Mouse (Mus musculus) spleen, postnatal 10 days (tissue): Measurements from ENCODE around the gene Stra6l.
A peak's percentile ranks its signal among the peaks of the same experiment; 100 is the strongest.

ENCODE experiments used
- DNase-seq, 2 experiments: peaks; one replicate each; pipeline ENCODE4 v3.0.0; 2021 to 2022; ENCODE audit warnings: low spot score in 2 of 2

The Stra6l gene

GRCm38 (mm10) chr4:45844355-45844754, 4.1 kb upstream of the Stra6l start:
- peak; percentile 14 to 59 for DNase-seq

- no peak for DNase-seq
Observed at GRCm38 (mm10) chr4:45846263-45846662, 2.2 kb upstream of the Stra6l start.

DNA sequence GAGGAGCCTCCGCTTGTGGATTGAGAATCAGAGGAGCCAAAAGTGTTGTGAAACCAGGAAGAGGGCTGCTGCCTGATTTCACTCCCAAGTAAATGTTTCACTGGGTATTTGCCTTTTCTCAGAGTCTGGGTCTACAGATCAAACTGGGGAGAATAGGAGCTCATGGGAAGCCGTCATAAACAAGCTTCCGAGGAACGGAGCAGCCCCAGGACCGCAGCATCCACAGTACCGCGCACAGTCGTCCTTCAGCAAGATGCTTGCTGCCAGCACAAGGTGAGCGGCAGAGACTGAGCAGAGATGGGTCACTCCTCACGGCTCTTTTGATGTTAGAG, 327 bp downstream of the Stra6l start:
- DNase-seq = no peak

DNA sequence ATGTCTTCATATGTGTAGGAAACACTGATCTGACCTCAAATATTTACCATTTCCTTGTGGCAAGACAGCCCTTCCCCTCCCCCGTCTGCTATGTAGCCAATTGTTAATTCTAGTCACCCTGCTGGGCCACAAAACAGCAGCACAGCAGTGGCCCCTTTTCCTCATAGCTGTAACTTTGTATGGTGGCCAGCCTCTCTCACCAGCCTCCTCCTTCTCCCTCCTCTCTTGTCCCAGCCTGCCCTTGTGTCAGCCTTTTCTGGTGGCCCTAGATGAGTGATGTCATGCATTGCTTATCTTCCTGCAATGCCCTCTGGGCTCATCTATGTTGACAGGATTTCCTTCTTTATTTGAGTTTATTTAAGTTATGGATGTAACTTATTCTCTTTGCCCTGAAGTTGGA, 955 bp downstream of the Stra6l start:
- no peak for DNase-seq

DNA sequence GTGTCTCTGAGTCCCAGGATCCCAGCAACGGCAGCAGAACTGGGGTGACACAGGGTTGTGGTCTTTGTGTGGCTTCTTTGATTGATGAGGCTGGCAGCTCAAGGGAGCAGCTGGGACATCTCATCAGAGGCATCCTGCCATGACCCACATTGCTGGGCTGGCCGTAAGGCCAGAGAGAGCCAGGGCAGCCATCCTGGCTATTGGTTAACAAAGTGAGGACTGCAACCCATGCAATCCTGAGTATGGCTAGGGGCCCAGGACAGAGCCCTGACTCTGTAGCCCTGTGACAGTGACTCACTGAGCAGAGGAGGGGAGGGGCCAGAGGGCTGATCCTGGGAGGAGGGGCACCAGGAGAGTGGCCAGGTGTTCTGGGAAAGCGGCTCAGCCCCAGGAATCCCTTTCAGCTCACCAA, 3.2 kb downstream of the Stra6l start:
- no peak for DNase-seq

- DNase-seq = no peak
Observed at GRCm38 (mm10) chr4:45853496-45854246, 5.2 kb downstream of the Stra6l start.

DNA sequence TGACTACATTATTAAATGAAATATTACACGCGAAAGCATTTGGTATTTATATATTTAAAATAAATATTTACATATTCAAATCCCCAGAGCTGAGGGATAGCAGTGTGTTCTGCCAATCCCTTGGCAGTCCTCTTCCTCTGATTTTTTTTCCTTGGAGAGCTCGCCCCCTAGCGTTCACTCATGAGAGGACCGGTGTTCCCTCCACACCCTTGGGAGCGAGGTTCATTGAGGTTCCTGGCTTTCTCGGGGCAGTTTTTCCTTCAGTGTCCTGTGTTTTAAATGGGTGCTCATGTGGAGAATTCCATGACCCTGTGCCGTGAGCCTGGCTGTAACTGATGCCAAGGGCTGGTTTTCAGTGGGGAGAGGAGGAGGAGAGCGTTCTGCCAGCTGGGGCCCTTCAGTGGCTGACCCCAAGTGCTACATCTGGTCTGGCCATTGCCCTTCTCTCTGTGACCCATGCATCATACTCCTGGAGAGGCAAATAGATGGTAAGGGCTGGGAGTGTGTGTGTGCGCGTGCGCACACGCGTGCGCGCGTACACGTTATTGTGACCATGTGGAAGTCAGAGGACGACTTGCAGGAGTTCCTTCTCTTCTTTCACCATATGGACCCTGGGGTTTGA, 7.5 kb downstream of the Stra6l start:
- DNase-seq = peak; percentile 30 to 71

DNA sequence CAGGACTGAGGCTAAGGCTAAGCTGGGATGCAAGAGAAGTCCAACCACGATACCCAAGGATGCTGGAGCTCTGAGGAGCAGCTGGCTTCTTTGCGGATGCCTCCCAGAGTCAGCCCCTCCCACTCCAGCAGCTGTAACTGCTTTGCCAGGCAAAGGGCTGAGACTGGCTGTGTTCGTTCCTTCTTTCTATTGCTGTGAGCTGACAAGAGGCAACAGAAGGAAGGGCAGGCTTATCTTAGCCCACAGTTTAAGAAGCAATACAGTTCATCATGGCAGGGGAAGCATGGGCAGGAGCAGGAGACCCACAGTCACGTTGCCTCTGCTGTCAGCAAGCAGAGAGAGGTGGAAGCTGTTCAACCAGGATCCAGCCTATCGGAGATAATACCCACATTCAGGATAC, 12.7 kb downstream of the Stra6l start:
- no peak for DNase-seq

DNA sequence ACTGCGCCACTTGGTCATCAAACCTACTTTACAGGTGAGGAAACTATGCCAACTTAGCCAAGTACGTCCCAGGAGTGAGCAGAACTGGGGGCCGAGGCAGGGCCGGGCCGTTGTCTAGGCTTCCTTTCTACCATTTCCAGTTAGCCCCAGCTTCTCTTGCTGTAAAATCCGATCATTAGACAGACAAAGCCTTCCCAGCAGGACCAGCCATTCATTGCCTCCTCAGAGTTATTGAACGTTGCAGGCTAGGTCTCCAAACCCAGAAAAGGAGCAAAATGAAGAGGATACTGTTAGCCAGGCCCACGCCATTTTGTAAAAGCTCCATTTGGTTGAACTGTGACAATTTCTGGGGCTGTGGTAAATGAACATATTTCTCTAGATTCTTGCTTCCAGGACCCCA, 19.0 kb downstream of the Stra6l start:
- no peak for DNase-seq

DNA sequence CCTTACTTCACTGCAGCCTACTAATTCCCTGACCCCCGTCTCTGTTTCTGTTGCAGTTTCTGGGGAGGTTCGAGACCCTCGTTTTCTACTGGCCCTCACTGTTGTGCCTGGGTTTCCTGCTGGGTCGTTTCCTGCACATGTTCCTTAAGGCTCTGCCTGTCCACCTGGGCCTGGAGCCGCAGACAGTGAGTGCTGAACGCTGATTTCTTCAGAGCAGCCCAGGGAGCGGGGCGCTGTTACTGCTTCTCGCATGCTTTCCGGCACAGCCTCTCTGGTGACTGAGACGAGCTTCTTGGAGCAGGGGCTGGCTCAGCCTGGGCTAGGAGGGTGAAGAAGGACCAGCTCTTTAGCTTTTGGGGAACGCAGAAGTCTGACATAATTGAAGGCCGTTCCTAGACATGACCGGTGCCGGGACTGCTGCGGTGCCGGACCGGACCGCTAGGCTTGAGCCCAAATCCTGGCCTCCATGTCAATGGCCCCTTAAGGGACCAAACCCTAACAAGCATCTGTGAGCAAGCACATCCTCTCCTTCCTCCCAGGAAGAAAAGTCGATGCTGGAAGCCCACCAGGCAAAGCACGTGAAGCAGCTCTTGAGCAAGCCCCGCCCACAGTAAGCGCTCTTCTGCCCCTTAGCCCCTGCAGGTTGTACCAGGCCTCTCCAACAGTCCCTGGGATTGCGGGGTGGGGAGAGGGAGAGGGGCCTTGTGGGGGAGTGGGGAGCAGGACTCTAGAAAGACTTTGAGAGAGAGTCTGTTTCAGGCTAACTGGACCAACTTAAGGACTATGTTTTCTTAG, 20.8 kb downstream of the Stra6l start:
- no peak for DNase-seq

DNA sequence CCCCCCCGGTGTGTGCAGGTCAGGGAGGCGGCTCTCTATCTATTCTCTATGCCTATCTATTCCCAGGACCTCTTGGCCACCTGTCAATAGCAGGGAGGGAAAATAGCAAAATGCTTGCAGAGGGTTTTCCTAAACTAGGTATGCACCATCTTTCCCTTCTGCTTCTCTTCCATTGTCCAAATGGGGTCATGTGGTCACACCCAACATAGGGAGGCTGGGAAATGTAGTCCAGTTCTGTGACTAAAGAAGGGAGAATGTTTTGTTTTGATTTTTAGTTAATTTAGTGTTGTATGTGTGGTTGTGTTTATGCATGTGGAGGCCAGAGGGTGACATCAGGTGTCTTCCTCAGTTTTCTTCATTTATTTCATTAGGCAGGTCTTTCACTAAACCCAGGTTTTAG, 23.7 kb downstream of the Stra6l start:
- DNase-seq = no peak

DNA sequence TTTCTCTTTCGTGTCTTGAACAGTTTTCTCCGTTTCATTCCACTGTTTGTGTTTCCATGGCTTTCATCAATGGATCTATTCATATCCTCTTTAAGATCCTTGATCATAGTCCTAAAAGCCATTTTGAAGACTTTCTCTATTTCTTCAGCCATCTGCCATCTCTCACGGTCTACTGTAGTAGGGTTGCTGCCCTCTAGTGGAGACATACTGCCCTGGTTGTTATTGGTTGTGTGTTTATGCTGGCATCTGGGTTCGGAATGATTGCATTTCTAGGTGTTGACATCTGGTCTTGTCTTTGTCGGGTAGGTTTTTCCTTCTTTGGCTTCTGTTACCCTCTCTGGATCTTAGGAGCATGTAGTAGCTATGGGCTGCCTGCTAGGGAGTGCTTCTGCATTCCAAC, 30.5 kb downstream of the Stra6l start:
- peak in 1 of 2 experiments; percentile 47 for DNase-seq

DNA sequence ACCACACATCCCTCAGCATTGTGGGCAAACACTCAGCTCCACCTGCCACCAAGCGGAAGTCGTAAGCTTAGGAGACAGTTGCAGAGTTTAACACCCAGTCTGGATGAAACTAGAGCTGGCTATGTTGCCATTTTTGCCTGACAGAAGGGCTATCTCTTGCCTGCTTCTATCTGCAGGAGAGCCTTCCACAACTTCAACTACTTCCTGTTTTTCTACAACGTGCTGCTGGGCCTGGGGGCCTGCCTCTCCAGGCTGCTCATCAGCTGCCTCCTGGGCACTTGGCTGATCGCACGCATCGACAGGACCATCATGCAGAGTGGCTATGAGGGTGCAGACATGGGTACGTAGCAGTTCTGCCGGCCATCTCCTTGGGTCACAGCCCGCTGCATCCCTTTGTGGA, 34.1 kb downstream of the Stra6l start:
- DNase-seq = peak in 1 of 2 experiments; percentile 20

GRCm38 (mm10) chr4:45883250-45883649, 34.8 kb downstream of the Stra6l start:
- peak in 1 of 2 experiments; percentile 24 for DNase-seq

GRCm38 (mm10) chr4:45889487-45889886, 41.0 kb downstream of the Stra6l start:
- no peak for DNase-seq

DNA sequence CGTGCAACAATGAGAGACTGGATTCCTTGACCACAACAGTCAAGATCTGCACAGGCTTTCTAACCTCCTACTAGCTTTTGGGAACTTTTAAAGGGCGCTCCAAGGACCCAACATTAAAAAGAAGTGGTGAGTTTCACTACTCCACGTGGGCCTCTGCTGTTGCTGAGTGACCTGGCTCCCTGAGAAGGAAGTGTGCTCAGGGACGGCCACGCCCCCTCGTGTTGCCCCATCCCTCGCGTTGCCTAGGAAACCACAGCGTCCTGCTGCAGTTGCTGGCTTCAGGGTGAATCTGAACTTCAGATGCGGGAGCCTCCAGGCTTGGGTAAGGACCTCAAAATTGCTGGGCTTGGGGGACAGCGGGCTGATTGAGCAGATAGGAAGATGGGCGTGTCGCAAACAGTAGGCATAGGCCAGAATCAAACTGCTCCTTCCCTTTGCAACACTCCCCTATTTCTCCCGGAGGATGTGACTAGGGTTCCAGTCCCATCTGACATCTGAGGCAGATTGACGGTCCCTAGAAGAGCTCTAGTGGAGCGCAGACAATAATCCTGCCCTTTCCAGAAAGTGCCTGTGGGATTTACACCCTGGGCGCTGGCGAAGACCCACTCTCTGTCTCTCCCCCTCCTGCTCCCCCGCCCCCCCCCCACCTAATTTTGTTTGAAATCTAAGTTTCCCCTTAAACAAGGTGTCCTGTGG, 41.8 kb downstream of the Stra6l start, which contains the start of gene Ccdc180:
Gene Ccdc180 (plus strand): TSS at position 238 of the 696 bp plus-strand sequence.
- DNase-seq = peak; percentile 30 to 81

DNA sequence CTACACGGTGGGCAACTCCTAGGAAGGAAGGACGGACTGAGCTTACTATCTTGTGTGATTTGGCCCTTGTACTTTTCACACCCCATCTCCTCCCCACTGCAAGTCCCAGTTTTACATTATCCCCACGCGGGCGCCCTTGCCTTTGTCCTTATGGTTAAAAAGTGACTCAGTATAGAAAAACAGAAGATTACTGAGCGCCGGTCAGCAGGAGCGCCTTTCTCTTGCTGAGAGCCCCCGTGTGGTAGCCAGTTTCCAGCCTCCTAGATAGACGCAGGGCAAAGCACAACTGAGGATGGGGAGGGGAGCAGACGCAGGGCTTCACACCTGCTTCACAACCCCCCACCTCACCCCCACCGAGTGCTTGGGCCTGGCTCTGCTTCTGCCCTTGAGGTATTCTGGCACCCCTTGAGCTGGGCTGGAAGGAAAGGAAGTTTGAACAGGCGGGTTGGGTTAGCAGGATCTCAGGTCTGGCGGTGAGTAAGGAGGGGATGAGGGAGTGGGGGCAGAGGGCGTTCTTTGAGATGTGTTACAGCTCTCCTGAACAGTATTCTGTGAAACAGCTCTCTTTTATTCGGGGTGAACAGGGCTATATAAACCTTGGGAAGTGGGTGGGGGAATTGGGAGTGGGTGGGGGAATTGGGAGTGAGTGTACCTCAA, 48.1 kb downstream of the Stra6l start:
- DNase-seq = no peak

GRCm38 (mm10) chr4:45898413-45898812, 49.9 kb downstream of the Stra6l start:
- DNase-seq = no peak

DNA sequence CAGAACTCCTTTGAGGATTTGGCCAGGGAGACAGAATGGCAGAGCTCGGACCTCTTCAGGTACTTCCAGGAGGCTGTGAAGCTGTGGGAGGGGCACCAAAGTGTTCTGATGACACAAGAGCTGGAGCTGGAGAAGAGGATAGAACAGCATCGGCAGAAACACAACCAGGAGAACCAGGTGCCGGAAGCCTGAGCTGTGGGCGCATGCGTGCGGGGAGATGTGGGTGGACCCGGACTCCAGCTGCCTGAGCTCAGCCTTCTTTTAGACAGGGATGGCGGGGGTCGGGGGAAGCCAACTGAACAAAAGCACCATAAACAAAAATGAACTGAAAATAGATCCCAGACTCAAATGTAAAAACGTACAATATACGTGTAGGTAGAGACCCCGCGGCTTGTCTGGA, 60.8 kb downstream of the Stra6l start:
- DNase-seq = no peak

DNA sequence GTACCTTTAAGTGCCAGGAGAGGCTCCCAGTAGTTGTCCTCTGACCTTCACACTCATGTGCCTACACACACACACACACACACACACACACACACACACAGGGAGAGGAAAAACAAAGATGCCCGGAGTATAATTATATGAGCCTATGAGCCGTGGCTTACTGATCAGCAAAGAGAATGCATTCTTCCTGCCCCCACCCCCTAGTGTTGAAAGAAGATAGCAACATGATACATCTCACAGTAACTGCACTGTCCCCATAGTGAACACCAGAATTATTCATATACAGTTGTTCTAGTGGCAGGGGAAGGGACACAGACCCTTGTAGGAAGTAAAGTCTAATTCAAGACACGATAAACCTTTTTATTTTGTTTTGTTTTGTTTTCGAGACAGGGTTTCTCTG, 61.5 kb downstream of the Stra6l start:
- DNase-seq = no peak

GRCm38 (mm10) chr4:45911256-45911655, 62.8 kb downstream of the Stra6l start:
- no peak for DNase-seq

- no peak for DNase-seq
Observed at GRCm38 (mm10) chr4:45911876-45912275, 63.4 kb downstream of the Stra6l start.
